Mouse (Mus musculus) left cerebral cortex, postnatal 14 days (tissue): ENCODE data around the gene Nes. TPM values are rescaled to one million over a fixed set of nuclear protein-coding genes. Genes with fewer than 3 reads are reported as not detected.

Experiments
- DNase-seq, 2 experiments: peaks; one replicate each; pipeline ENCODE4 v3.0.0; 2021 to 2022; ENCODE audit warnings: low spot score in 2 of 2, mixed read lengths in 1 of 2
- intact Hi-C: fragments of 180-260 bp; cut with DNase I; formaldehyde crosslinking; loops from one replicate; pipeline ENCODE4 v1.15.1; 2025
- long read RNA-seq, 2 experiments: library from polyadenylated mRNA; stranded (forward); transcript quantifications; one replicate each; pipeline ENCODE4 v2.0.0; 2021
- total RNA-seq, 2 experiments: library from RNA; stranded (reverse); gene quantifications; 2 replicates each; pipeline ENCODE4 v1.2.3; 2021

The Nes gene
- 10 to 100 TPM; 10.1 to 10.4 TPM for total RNA-seq
- long read RNA-seq, experiment 1, partial matches to known transcripts = 0 of 8 reads
- long read RNA-seq, experiment 1, other reads (novel, unspliced or antisense) = 8 of 8 reads
- long read RNA-seq, experiment 2, partial matches to known transcripts = 6 of 6 reads
- long read RNA-seq, experiment 2, other reads (novel, unspliced or antisense) = 0 of 6 reads

DNA sequence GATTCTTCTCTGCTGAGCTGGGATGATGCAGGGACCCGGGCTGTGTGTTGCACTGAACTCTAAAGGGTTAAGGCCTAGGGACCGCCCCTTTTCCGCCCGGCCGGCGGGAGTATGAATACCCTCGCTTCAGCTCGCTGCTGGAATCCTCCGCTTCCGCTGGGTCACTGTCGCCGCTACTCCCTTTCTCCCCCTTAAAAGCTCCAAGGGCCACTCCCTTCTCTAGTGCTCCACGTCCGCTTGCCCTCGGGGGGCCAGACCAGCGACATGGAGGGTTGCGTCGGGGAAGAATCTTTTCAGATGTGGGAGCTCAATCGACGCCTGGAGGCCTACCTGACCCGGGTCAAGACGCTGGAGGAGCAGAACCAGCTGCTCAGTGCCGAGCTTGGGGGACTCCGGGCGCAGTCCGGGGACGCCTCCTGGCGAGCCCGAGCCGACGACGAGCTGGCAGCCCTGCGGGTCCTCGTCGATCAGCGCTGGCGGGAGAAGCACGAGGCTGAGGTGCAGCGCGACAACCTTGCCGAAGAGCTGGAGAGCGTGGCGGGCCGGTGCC, at the start of gene Nes:
Gene Nes (plus strand): TSS at position 140 of the 550 bp plus-strand sequence.
- peak in 1 of 2 experiments; percentile 36 for DNase-seq
- intact Hi-C loops = loop anchor here (2.0 to 5.0 kb wide), 2 partner anchors 16 to 101 kb away; no protein-coding TSS in a partner anchor

GRCm38 (mm10) chr3:87924996-87925395, 45.9 kb upstream of the Nes start:
- intact Hi-C loops = no loop called here
- no peak for DNase-seq

DNA sequence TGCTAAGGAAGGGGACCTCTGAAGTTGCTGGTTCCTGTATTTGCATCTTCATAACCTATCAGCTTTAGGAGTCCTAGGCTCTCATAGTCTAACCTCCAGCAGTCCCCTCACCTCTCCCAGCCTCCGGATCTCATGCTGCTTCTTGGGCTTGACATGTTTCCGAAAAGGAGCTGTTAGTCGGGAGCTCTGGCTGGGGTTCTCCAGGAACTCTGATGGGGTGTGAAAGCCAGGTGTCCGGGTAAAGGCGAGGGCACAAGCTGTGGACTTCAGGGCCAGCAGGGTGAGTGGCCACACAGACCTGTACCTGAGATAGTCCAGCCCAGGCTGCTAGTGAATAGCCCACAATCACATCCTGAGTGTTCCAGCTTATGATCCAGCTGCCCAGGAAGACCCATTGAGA, 43.4 kb upstream of the Nes start:
- no peak for DNase-seq
- intact Hi-C loops = no loop called here

DNA sequence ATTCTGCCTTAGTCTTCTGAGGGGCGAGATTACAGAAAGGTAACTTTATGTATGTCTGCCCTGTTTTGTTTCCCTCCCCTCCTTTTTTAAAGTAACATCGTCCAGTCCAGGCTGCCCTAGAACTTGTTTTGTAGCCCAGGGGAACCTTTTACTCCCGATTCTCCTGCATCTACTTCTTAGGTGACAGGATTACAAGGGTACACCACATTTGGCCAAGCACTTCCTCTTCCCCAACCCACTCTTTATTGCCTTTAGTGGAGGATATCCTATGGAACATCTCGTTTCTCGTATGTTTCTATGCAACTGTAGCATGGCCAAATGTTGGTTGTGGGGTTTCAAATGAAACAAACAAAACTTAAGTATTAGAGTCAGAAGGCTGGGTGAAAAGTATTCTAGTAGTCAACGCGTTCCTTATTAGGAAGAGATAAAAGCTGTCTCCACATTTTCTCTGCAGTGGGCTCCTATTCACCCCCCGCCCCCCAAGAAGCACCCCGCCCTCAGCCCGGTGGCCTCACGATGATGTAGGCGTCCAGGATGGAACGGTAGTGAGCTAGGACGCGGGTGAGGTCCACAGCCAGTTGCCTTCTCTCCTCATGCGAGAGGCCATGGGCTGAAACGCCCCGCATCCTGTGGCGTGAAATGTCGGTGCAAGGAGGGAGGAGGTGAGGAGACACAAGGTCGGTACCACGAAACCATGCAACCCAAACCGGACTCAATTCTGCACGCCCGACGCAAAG, 41.4 kb upstream of the Nes start:
- intact Hi-C loops = loop anchor here (2.0 to 10.0 kb wide), 2 partner anchors 45 to 55 kb away; partner anchors contain the start of gene Prcc
- DNase-seq = no peak

DNA sequence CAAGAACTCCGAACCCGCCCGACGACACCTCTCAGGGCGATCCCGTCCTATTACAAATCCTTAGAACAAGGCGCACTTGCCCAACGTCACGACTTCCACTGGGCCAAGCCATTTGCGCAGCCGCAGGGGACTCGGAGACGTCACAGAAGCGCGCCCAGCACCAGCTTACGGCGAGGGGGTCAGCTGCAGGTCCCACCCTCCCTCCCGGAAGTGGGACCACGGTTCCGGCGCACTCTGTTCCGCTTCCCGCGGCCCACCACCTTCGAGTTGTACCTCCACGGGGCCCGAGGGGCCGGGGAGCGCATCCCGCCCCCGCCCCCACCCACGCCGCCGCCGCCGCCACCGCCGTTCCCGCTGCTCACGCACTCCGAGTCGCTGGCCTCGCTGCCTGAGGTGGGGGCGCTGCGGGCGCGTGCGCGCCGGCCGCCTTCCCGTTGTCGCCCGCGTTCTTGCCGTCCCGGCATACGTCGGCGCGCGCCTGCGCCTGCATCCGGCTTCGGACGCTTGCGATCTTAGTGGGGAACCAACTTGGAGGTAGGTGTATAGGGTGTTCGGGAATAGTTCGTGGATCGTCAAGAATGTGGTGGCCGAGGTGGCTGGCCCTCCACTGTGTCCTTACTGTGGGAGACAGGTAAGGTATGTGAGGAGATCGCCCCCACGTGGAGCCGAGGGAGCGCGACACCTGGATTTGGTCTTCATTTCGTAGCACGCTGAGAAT, 40.6 kb upstream of the Nes start, which contains the start of the genes Isg20l2 and Rrnad1:
Gene Isg20l2 (plus strand): TSS at position 237 of the 718 bp plus-strand sequence.
Gene Rrnad1 (minus strand): TSS at position 640 of the 718 bp plus-strand sequence.
- intact Hi-C loops = loop anchor here (2.0 to 10.0 kb wide), 2 partner anchors 45 to 55 kb away; partner anchors contain the start of gene Prcc
- DNase-seq = peak; percentile 97 to 98

GRCm38 (mm10) chr3:87934026-87934425, 36.9 kb upstream of the Nes start:
- intact Hi-C loops = loop anchor here (2.0 to 10.0 kb wide), 3 partner anchors 27 to 137 kb away; no protein-coding TSS in a partner anchor
- DNase-seq = no peak

GRCm38 (mm10) chr3:87934501-87934900, 36.4 kb upstream of the Nes start:
- DNase-seq = no peak
- intact Hi-C loops = loop anchor here (2.0 to 10.0 kb wide), 3 partner anchors 26 to 136 kb away; no protein-coding TSS in a partner anchor

- intact Hi-C loops = loop anchor here (2.0 to 10.0 kb wide), 3 partner anchors 26 to 136 kb away; no protein-coding TSS in a partner anchor
- DNase-seq = no peak
These were observed 35.7 kb upstream of the Nes start for GRCm38 (mm10) chr3:87935201-87935600.

DNA sequence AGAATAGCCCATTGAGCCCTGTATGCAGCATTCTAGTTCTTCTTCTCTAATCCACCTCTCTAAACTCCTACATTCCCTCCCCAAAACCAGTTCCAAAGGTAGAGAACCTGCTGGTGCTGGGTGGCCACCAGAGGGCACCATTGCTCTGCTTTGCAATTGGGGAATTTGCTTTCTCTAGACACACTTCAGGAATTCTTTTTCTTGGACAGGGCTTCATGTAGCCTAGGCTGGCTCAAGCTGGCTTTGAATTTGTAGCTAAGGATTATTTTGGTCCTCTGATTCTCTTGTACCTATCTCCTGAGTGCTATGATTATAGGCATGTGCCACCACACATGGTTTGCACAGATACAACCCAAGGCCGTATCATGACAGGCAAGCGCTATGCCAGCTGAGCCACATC, 35.1 kb upstream of the Nes start:
- peak; percentile 71 to 83 for DNase-seq
- intact Hi-C loops = loop anchor here (2.0 to 10.0 kb wide), 3 partner anchors 25 to 135 kb away; no protein-coding TSS in a partner anchor

DNA sequence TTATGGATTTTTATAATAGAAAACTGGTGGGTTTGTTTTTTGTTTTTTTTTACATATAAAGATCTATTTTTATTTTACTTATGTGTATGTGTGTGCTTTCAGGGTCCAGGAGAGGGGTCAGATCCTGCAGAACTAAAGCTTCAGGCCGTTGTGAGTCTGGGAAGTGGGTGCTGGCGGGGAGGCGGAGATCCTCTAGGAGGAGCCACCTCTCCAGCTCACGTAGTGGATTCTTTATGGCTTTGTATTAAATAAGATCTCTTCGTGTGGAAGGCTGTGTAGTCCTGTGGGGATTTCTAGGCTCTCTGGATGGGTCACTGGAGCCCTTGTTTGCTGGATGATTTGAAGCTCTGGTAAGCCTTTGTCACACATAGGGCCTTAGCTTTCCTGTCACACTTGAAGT, 30.3 kb upstream of the Nes start:
- no peak for DNase-seq
- intact Hi-C loops = no loop called here

DNA sequence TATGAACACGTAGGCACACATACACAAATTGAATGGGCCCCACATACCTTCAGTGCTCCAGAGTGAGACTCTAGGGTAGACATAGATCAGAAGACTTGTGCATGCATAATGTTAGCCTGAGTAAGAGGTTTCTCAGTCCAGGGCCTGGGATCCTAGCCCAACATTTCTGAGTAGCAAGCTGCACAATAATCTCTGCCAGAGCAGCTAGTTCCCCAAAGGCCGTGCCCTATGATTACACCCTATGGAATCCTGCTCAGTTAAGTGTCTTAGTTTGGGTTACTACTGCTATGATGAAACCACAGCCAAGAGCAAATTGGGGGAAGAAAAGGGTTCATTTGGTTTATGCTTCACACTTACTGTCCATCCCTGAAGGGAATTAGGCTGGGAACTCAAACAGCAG, 28.4 kb upstream of the Nes start:
- intact Hi-C loops = no loop called here

GRCm38 (mm10) chr3:87943586-87943985, 27.3 kb upstream of the Nes start:
- DNase-seq = no peak
- intact Hi-C loops = no loop called here

More for the DNA sequence above, 28.4 kb upstream of the Nes start:
- no peak for DNase-seq

- DNase-seq = no peak
- intact Hi-C loops = no loop called here
These were observed 25.9 kb upstream of the Nes start for GRCm38 (mm10) chr3:87944838-87945600.

- intact Hi-C loops = no loop called here
- no peak for DNase-seq
These were observed 24.9 kb upstream of the Nes start for GRCm38 (mm10) chr3:87945781-87946540.

- intact Hi-C loops = no loop called here
- no peak for DNase-seq
These were observed 24.4 kb upstream of the Nes start for GRCm38 (mm10) chr3:87946541-87946860.

- peak in 1 of 2 experiments; percentile 35 for DNase-seq
- intact Hi-C loops = no loop called here
These were observed 23.6 kb upstream of the Nes start for GRCm38 (mm10) chr3:87947056-87947810.

- intact Hi-C loops = no loop called here
- no peak for DNase-seq
These were observed 23.1 kb upstream of the Nes start for GRCm38 (mm10) chr3:87947811-87948199.
